24 mouse cellular contexts compared by ENCODE assay signal in the genomic region with DNA sequence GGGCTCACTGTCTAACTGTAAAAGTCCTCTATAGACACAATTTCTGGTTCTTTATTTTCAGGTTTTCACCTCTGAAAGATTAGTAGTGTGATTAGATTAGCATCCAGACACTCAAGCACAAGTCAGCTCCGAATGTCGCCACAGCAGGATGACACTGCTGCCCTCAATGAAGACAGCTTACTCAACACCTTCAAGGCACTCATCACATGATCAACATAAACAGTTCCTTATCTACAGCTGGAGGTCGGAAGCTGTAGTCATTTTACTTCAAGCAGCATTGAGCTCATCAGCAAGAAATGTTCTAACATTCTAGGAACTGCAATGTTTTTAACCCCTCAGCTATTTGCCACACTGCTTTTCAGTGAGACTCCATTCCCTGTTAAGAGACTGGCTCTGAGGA.
DNase-seq lines count a peak whose midpoint lies in the region; ATAC-seq and TF ChIP-seq lines count a peak whose summit lies in the region.
"Had no signal": no experiment of that assay in that cellular context is flagged by ENCODE, and none has a peak within 500 bp of the region (broad histone marks: within the 10 kb centered on the region; RNA-seq: fewer than 3 reads in every experiment).

No protein-coding gene starts in this region.

- intact Hi-C loops in gastrocnemius, postnatal 36 days (cut with DNase I) = loop anchor here (5.0 kb wide), 1 partner anchor 289 kb away; no protein-coding TSS in a partner anchor

- TF ChIP-seq RAD21 in MEL (IDR thresholded peaks at IDR 0.05; ENCODE audit: low read depth, low read length) = no peak

- H3K27ac ChIP-seq in intestine, postnatal 0 days (ENCODE audit: low read depth, low read length) = peak overlapping the region; percentile 46; the same call in 1 of the 2 replicates
- no peak overlapping the region for H3K27ac ChIP-seq in intestine, embryonic 16.5 days (ENCODE audit: low read length)
- H3K27ac ChIP-seq in MEL (ENCODE audit: control insufficient read depth, low read depth, low read length) = no peak overlapping the region
- H3K27ac ChIP-seq in thymus, adult 2 months (ENCODE audit: control insufficient read depth, insufficient read depth, low read length) = no peak overlapping the region
- no peak overlapping the region for H3K27ac ChIP-seq in hindbrain, embryonic 10.5 days
- H3K27ac ChIP-seq: embryonic facial prominence, embryonic 12.5 days; heart, embryonic 13.5 days; hindbrain, embryonic 13.5 days; layer of hippocampus, adult 2 months; midbrain, embryonic 10.5 days; neural tube, embryonic 15.5 days; stomach, embryonic 15.5 days had no signal

- WGBS in intestine, postnatal 0 days = 47% methylated on average over 3 of the region's 3 CpGs
- 68% methylated on average over 3 of the region's 3 CpGs for WGBS in intestine, embryonic 16.5 days
- WGBS in thymus, adult 2 months = 75% methylated on average over 3 of the region's 3 CpGs
- WGBS in hindbrain, embryonic 10.5 days = 83% methylated on average over 3 of the region's 3 CpGs

- no peak overlapping the region for H3K9ac ChIP-seq in intestine, postnatal 0 days (ENCODE audit: low read depth, low read length)
- H3K9ac ChIP-seq in intestine, embryonic 16.5 days (ENCODE audit: low read depth, low read length) = no peak overlapping the region
- no peak overlapping the region for H3K9ac ChIP-seq in MEL (ENCODE audit: control insufficient read depth, low read depth, low read length, poor library complexity, severe bottlenecking)
- H3K9ac ChIP-seq: embryonic facial prominence, embryonic 12.5 days; forebrain, postnatal 0 days; heart, embryonic 13.5 days; hindbrain, embryonic 13.5 days; neural tube, embryonic 15.5 days; stomach, embryonic 15.5 days had no signal

- no peak for DNase-seq in MEL (ENCODE audit: low read depth, low spot score)
- no peak for DNase-seq in thymus, adult 2 months
- DNase-seq in gastrocnemius, postnatal 36 days = no peak
- DNase-seq in hindbrain, embryonic 10.5 days (ENCODE audit: low spot score) = no peak
- DNase-seq: adrenal gland, adult 2 months; cerebellum, adult 18-20 months; cerebellum, postnatal 25 days; forebrain, postnatal 0 days; heart, postnatal 14 days; kidney, adult 9 months; kidney, postnatal 14 days; lung, adult 2 months; thymus, postnatal 36 days had no signal

- TF ChIP-seq EP300 in MEL (IDR thresholded peaks at IDR 0.05; ENCODE audit: low read depth in 1 of 2, low read length in 2 of 2) = no peak

- TF ChIP-seq CTCF in intestine, postnatal 0 days (IDR thresholded peaks at IDR 0.05; ENCODE audit: low read depth) = no peak
- TF ChIP-seq CTCF in MEL (IDR thresholded peaks at IDR 0.05 in 2 of 3, conservative IDR thresholded peaks at IDR 0.05 in 1 of 3; ENCODE audit: control insufficient read depth in 1 of 3, insufficient read depth in 1 of 3, low read depth in 2 of 3, low read length in 3 of 3, poor library complexity in 1 of 3, severe bottlenecking in 1 of 3) = no peak
- TF ChIP-seq CTCF in thymus, adult 2 months (IDR thresholded peaks at IDR 0.05; ENCODE audit: borderline replicate concordance, control insufficient read depth, extremely low read depth, insufficient read depth, low read length, poor library complexity) = no peak

- TF ChIP-seq POLR2A in MEL (IDR thresholded peaks at IDR 0.05; ENCODE audit: control insufficient read depth in 1 of 2, insufficient read depth in 1 of 2, low read depth in 1 of 2, low read length in 2 of 2, poor library complexity in 1 of 2) = no peak
- TF ChIP-seq POLR2A in thymus, adult 2 months (IDR thresholded peaks at IDR 0.05; ENCODE audit: control insufficient read depth, extremely low read depth, insufficient read depth, low read length, poor library complexity) = no peak

- no peaks in the 10 kb centered on the region for H3K27me3 ChIP-seq in intestine, postnatal 0 days (replicated peaks; ENCODE audit: control insufficient read depth, insufficient read depth, low read length)
- no peaks in the 10 kb centered on the region for H3K27me3 ChIP-seq in intestine, embryonic 16.5 days (replicated peaks; ENCODE audit: control insufficient read depth, insufficient read depth, low read length)
- H3K27me3 ChIP-seq in MEL (ENCODE audit: control insufficient read depth in 1 of 2, insufficient read depth in 2 of 2, low read length in 2 of 2) = no peaks in the 10 kb centered on the region
- H3K27me3 ChIP-seq in thymus, adult 2 months (ENCODE audit: control insufficient read depth, insufficient read depth, low read length) = no peaks in the 10 kb centered on the region
- no peaks in the 10 kb centered on the region for H3K27me3 ChIP-seq in hindbrain, embryonic 10.5 days (ENCODE audit: insufficient read depth, poor library complexity, severe bottlenecking)
- H3K27me3 ChIP-seq: embryonic facial prominence, embryonic 12.5 days; heart, embryonic 13.5 days; hindbrain, embryonic 13.5 days; neural tube, embryonic 15.5 days; stomach, embryonic 15.5 days had no signal

- H3K9me3 ChIP-seq in intestine, postnatal 0 days (ENCODE audit: control insufficient read depth) = no peaks in the 10 kb centered on the region
- no peaks in the 10 kb centered on the region for H3K9me3 ChIP-seq in intestine, embryonic 16.5 days (ENCODE audit: control insufficient read depth, low read length)
- no peaks in the 10 kb centered on the region for H3K9me3 ChIP-seq in MEL (replicated peaks; ENCODE audit: insufficient read depth, low read length)
- no peaks in the 10 kb centered on the region for H3K9me3 ChIP-seq in hindbrain, embryonic 10.5 days
- H3K9me3 ChIP-seq: embryonic facial prominence, embryonic 12.5 days; heart, embryonic 13.5 days; hindbrain, embryonic 13.5 days; midbrain, embryonic 10.5 days; neural tube, embryonic 15.5 days; stomach, embryonic 15.5 days had no signal

- peaks cover 41% of the 10 kb centered on the region for H3K36me3 ChIP-seq in intestine, postnatal 0 days (ENCODE audit: control insufficient read depth, insufficient read depth)
- H3K36me3 ChIP-seq in intestine, embryonic 16.5 days (ENCODE audit: control insufficient read depth, insufficient read depth, low read length) = no peaks in the 10 kb centered on the region
- H3K36me3 ChIP-seq in MEL (ENCODE audit: control insufficient read depth in 1 of 2, insufficient read depth in 2 of 2, low read length in 2 of 2) = peaks cover 0 to 1% of the 10 kb centered on the region in 2 experiments; a peak in 2 of 4 replicates
- H3K36me3 ChIP-seq in thymus, adult 2 months (ENCODE audit: control insufficient read depth, insufficient read depth, low read length) = no peaks in the 10 kb centered on the region
- peaks cover 68% of the 10 kb centered on the region for H3K36me3 ChIP-seq in hindbrain, embryonic 10.5 days

- no peak overlapping the region for H3K4me2 ChIP-seq in intestine, postnatal 0 days (replicated peaks; ENCODE audit: low read depth)
- no peak overlapping the region for H3K4me2 ChIP-seq in intestine, embryonic 16.5 days (ENCODE audit: low read depth, low read length)
- H3K4me2 ChIP-seq: embryonic facial prominence, embryonic 12.5 days; heart, embryonic 13.5 days; hindbrain, embryonic 13.5 days; neural tube, embryonic 15.5 days; stomach, embryonic 15.5 days had no signal

- no peaks in the 10 kb centered on the region for H3K79me2 ChIP-seq in MEL (ENCODE audit: control insufficient read depth, insufficient read depth, low read length, poor library complexity)

- no peaks in the 10 kb centered on the region for H3K4me1 ChIP-seq in intestine, postnatal 0 days (replicated peaks; ENCODE audit: control insufficient read depth, insufficient read depth, low read length)
- H3K4me1 ChIP-seq in intestine, embryonic 16.5 days (ENCODE audit: control insufficient read depth, insufficient read depth, low read length) = no peaks in the 10 kb centered on the region
- H3K4me1 ChIP-seq in MEL (ENCODE audit: control insufficient read depth in 1 of 2, insufficient read depth in 2 of 2, low read length in 2 of 2) = no peaks in the 10 kb centered on the region; a peak in 2 of 4 replicates
- H3K4me1 ChIP-seq in thymus, adult 2 months (replicated peaks; ENCODE audit: control insufficient read depth, insufficient read depth, low read length) = no peaks in the 10 kb centered on the region
- no peaks in the 10 kb centered on the region for H3K4me1 ChIP-seq in hindbrain, embryonic 10.5 days (replicated peaks)
- H3K4me1 ChIP-seq: embryonic facial prominence, embryonic 12.5 days; hindbrain, embryonic 13.5 days; midbrain, embryonic 10.5 days; neural tube, embryonic 15.5 days; stomach, embryonic 15.5 days had no signal

- peak; percentile 57 for ATAC-seq in intestine, postnatal 0 days
- ATAC-seq in intestine, embryonic 16.5 days = no peak; the same call in 1 of the 2 replicates
- ATAC-seq in inflammation-experienced regulatory T-cells, adult 6 months = peak; percentile 32
- ATAC-seq: forebrain, postnatal 0 days; midbrain, embryonic 16.5 days had no signal

- H3K4me3 ChIP-seq in intestine, postnatal 0 days (ENCODE audit: low read depth, low read length) = no peak overlapping the region
- no peak overlapping the region for H3K4me3 ChIP-seq in intestine, embryonic 16.5 days (ENCODE audit: low read length)
- H3K4me3 ChIP-seq in MEL (ENCODE audit: control insufficient read depth in 1 of 2, insufficient read depth in 1 of 2, low read depth in 2 of 2, low read length in 2 of 2) = no peak overlapping the region
- H3K4me3 ChIP-seq in thymus, adult 2 months (ENCODE audit: control insufficient read depth, insufficient read depth, low read length) = no peak overlapping the region
- no peak overlapping the region for H3K4me3 ChIP-seq in hindbrain, embryonic 10.5 days
- H3K4me3 ChIP-seq: embryonic facial prominence, embryonic 12.5 days; heart, embryonic 13.5 days; hindbrain, embryonic 13.5 days; layer of hippocampus, adult 2 months; midbrain, embryonic 10.5 days; neural tube, embryonic 15.5 days; stomach, embryonic 15.5 days had no signal

TF ChIP-seq in MEL, 35 proteins besides CTCF, POLR2A, EP300 and RAD21 (continues in another document):
- no peak for TF ChIP-seq ZMIZ1 (IDR thresholded peaks at IDR 0.05; ENCODE audit: low read depth, low read length)
- peak; percentile 47 for TF ChIP-seq GATA1 (IDR thresholded peaks at IDR 0.05; ENCODE audit: low read depth, low read length)
- TF ChIP-seq ETS1 (IDR thresholded peaks at IDR 0.05; ENCODE audit: low read depth, low read length) = peak; percentile 69
- TF ChIP-seq ZC3H11A (IDR thresholded peaks at IDR 0.05; ENCODE audit: low read depth, low read length) = no peak
- no peak for TF ChIP-seq MYB (IDR thresholded peaks at IDR 0.05; ENCODE audit: low read depth, low read length)
- no peak for TF ChIP-seq NRF1 (IDR thresholded peaks at IDR 0.05; ENCODE audit: insufficient read depth, low read depth, low read length, poor library complexity, severe bottlenecking)
- TF ChIP-seq SMC3 (IDR thresholded peaks at IDR 0.05; ENCODE audit: low read depth, low read length) = no peak
- no peak for TF ChIP-seq E2F4 (IDR thresholded peaks at IDR 0.05; ENCODE audit: borderline replicate concordance, low read depth, low read length)
- TF ChIP-seq USF1 (IDR thresholded peaks at IDR 0.05; ENCODE audit: low read depth, low read length) = peak; percentile 64
- TF ChIP-seq SIN3A (IDR thresholded peaks at IDR 0.05; ENCODE audit: low read length) = no peak
- no peak for TF ChIP-seq MEF2A (IDR thresholded peaks at IDR 0.05; ENCODE audit: extremely low read depth, insufficient replicate concordance, low read depth, low read length, poor library complexity, severe bottlenecking)
- no peak for TF ChIP-seq ELF1 (IDR thresholded peaks at IDR 0.05; ENCODE audit: low read depth, low read length)
